Mouse (Mus musculus) neural tube, embryonic 15.5 days (tissue): ENCODE data around the gene Trim46. TPM values are rescaled to one million over a fixed set of nuclear protein-coding genes. Genes with fewer than 3 reads are reported as not detected.

Source experiments
- ATAC-seq: fragments of 200-750 bp; cut with Nextera tagmentation; 2 replicates; pipeline ENCODE4 v1.8.0; 2017; ENCODE audit warnings: mild to moderate bottlenecking, moderate TSS enrichment, moderate library complexity; ENCODE audit not compliant: low FRiP score
- H3K27ac ChIP-seq: fragments of 300-500 bp; sonication (generic); replicated peaks from 2 replicates; pipeline ENCODE4 v1.5.1; 2015; ENCODE audit warnings: mild to moderate bottlenecking, inconsistent platforms
- H3K27me3 ChIP-seq: fragments of 300-500 bp; sonication (generic); replicated peaks from 2 replicates; pipeline ENCODE4 v1.6.1; 2015; ENCODE audit warnings: inconsistent platforms
- H3K36me3 ChIP-seq: fragments of 300-500 bp; sonication (generic); 2 replicates; pipeline ENCODE4 v1.6.1; 2015; ENCODE audit warnings: inconsistent platforms
- H3K4me1 ChIP-seq: fragments of 300-500 bp; sonication (generic); 2 replicates; pipeline ENCODE4 v1.6.1; 2015; ENCODE audit warnings: inconsistent platforms
- H3K4me2 ChIP-seq: fragments of 300-500 bp; sonication (generic); 2 replicates; pipeline ENCODE4 v1.6.1; 2015; ENCODE audit warnings: inconsistent platforms, mild to moderate bottlenecking, moderate library complexity
- H3K4me3 ChIP-seq: fragments of 300-500 bp; sonication (generic); replicated peaks from 2 replicates; pipeline ENCODE4 v1.5.1; 2015; ENCODE audit warnings: mild to moderate bottlenecking, inconsistent platforms
- H3K9ac ChIP-seq: fragments of 300-500 bp; sonication (generic); replicated peaks from 2 replicates; pipeline ENCODE4 v1.6.1; 2015; ENCODE audit warnings: mild to moderate bottlenecking, inconsistent platforms
- H3K9me3 ChIP-seq: fragments of 300-500 bp; sonication (generic); replicated peaks from 2 replicates; pipeline ENCODE4 v1.6.1; 2016; ENCODE audit warnings: inconsistent platforms
- WGBS: fragments of 180-500 bp; shearing (Covaris S2); methylation state at CpG from one replicate; pipeline ENCODE4 v1.1.7; 2015; ENCODE audit warnings: mixed read lengths; 5-methylcytosine and 5-hydroxymethylcytosine counted together
- polyA plus RNA-seq: library from polyadenylated mRNA; unstranded; fragments of >200 nt; fragmentation: Nextera tagmentation; extraction: Ambion mirVana; gene quantifications from 2 replicates; pipeline ENCODE4 v1.2.1, GENCODE M21; 2015

Trim46 gene
- polyA plus RNA-seq, 1 experiment from 2014 or later, result 76.6 TPM

- no peaks in the 10 kb centered on the region for H3K9me3 ChIP-seq
- peak overlapping the region; percentile 44 for H3K4me3 ChIP-seq
- H3K27ac ChIP-seq, result peak overlapping the region; percentile 72; the same call in 1 of the 2 replicates
- WGBS, result 13% methylated on average over 20 of the region's 20 CpGs
- H3K36me3 ChIP-seq, result no peaks in the 10 kb centered on the region
- H3K9ac ChIP-seq, result no peak overlapping the region
- peak overlapping the region; percentile 89 for H3K4me2 ChIP-seq
- H3K27me3 ChIP-seq, result peaks cover 15% of the 10 kb centered on the region
- no peak for ATAC-seq
- H3K4me1 ChIP-seq, result peaks cover 43% of the 10 kb centered on the region
Measured at GRCm38 (mm10) chr3:89281579-89282290, 35.6 kb upstream of the Trim46 start.

- under 1% methylated on average over 52 of the region's 52 CpGs for WGBS
- Histone ChIP-seq H3K9me3 (no peaks in the 10 kb centered on the region), H3K27me3 (peaks cover 15% of the 10 kb centered on the region), H3K9ac (peak within 1 kb of the TSS; percentile 51), H3K4me2 (peak within 1 kb of the TSS; percentile 89), H3K4me1 (peaks cover 43% of the 10 kb centered on the region), H3K4me3 (peak within 1 kb of the TSS; percentile 44), H3K27ac (peak within 1 kb of the TSS; percentile 72), H3K36me3 (no peaks in the 10 kb centered on the region)
- peak; percentile 45 for ATAC-seq
Measured at GRCm38 (mm10) chr3:89280606-89281511, 34.8 kb upstream of the Trim46 start, which contains the start of gene Efna1. TSS of gene Efna1 (minus strand) at chr3:89281142.

- Histone ChIP-seq H3K9me3 (no peaks in the 10 kb centered on the region), H3K9ac (peak overlapping the region; percentile 51), H3K4me1 (peaks cover 43% of the 10 kb centered on the region), H3K27me3 (peaks cover 15% of the 10 kb centered on the region), H3K27ac (peak overlapping the region; percentile 72), H3K4me3 (peak overlapping the region; percentile 44), H3K4me2 (peak overlapping the region; percentile 89), H3K36me3 (no peaks in the 10 kb centered on the region)
- ATAC-seq, result peak; percentile 20
- WGBS, result 1% methylated on average over 29 of the region's 29 CpGs
Measured at GRCm38 (mm10) chr3:89280050-89280605, 34.0 kb upstream of the Trim46 start.

- H3K9me3 ChIP-seq, result no peaks in the 10 kb centered on the region
- peak overlapping the region; percentile 89 for H3K4me2 ChIP-seq
- ATAC-seq, result peak; percentile 77
- peak overlapping the region; percentile 44 for H3K4me3 ChIP-seq
- H3K27me3 ChIP-seq, result peaks cover 15% of the 10 kb centered on the region
- H3K27ac ChIP-seq, result peak overlapping the region; percentile 72
- H3K36me3 ChIP-seq, result no peaks in the 10 kb centered on the region
- WGBS, result 1% methylated on average over 35 of the region's 35 CpGs
- H3K9ac ChIP-seq, result peak overlapping the region; percentile 51
- H3K4me1 ChIP-seq, result peaks cover 43% of the 10 kb centered on the region
Measured at GRCm38 (mm10) chr3:89279153-89279890, 33.2 kb upstream of the Trim46 start.

- H3K9ac ChIP-seq, result peak overlapping the region; percentile 51
- peaks cover 43% of the 10 kb centered on the region for H3K4me1 ChIP-seq
- peak overlapping the region; percentile 89 for H3K4me2 ChIP-seq
- peak overlapping the region; percentile 72 for H3K27ac ChIP-seq
- H3K9me3 ChIP-seq, result no peaks in the 10 kb centered on the region
- no peak for ATAC-seq
- no peaks in the 10 kb centered on the region for H3K36me3 ChIP-seq
- peaks cover 15% of the 10 kb centered on the region for H3K27me3 ChIP-seq
- peak overlapping the region; percentile 44 for H3K4me3 ChIP-seq
- 13% methylated on average over 8 of the region's 8 CpGs for WGBS
Measured at GRCm38 (mm10) chr3:89278643-89279042, 32.5 kb upstream of the Trim46 start.

- no peak overlapping the region for H3K9ac ChIP-seq
- peaks cover 15% of the 10 kb centered on the region for H3K27me3 ChIP-seq
- peak overlapping the region; percentile 44; the same call in 1 of the 2 replicates for H3K4me3 ChIP-seq
- peak overlapping the region; percentile 89 for H3K4me2 ChIP-seq
- 53% methylated on average over 7 of the region's 7 CpGs for WGBS
- H3K9me3 ChIP-seq, result no peaks in the 10 kb centered on the region
- H3K4me1 ChIP-seq, result peaks cover 43% of the 10 kb centered on the region
- H3K27ac ChIP-seq, result peak overlapping the region; percentile 72
- no peak for ATAC-seq
- no peaks in the 10 kb centered on the region for H3K36me3 ChIP-seq
Measured at GRCm38 (mm10) chr3:89278107-89278506, 32.0 kb upstream of the Trim46 start.

- Histone ChIP-seq H3K9ac (no peak overlapping the region), H3K4me3 (peak overlapping the region; percentile 44; the same call in 1 of the 2 replicates), H3K9me3 (no peaks in the 10 kb centered on the region), H3K27ac (0 out of 2 replicates have a peak overlapping the region, but pooled peaks have one; percentile 24), H3K4me1 (peaks cover 43% of the 10 kb centered on the region), H3K36me3 (no peaks in the 10 kb centered on the region), H3K27me3 (peaks cover 15% of the 10 kb centered on the region), H3K4me2 (peak overlapping the region; percentile 89)
- no peak for ATAC-seq
- 56% methylated on average over 14 of the region's 14 CpGs for WGBS
Measured at GRCm38 (mm10) chr3:89277281-89278021, 31.3 kb upstream of the Trim46 start.

GRCm38 (mm10) chr3:89276061-89276460, 30.0 kb upstream of the Trim46 start:
- ATAC-seq, result no peak
- H3K9me3 ChIP-seq, result no peaks in the 10 kb centered on the region
- no peak overlapping the region for H3K4me2 ChIP-seq
- 96% methylated on average over 13 of the region's 13 CpGs for WGBS
- H3K4me1 ChIP-seq, result peaks cover 34% of the 10 kb centered on the region
- H3K27me3 ChIP-seq, result peaks cover 15% of the 10 kb centered on the region
- H3K27ac ChIP-seq, result no peak overlapping the region
- no peak overlapping the region for H3K4me3 ChIP-seq
- H3K36me3 ChIP-seq, result no peaks in the 10 kb centered on the region
- H3K9ac ChIP-seq, result no peak overlapping the region

GRCm38 (mm10) chr3:89271760-89272159, 25.7 kb upstream of the Trim46 start:
- ATAC-seq, result no peak
- 60% methylated on average over 6 of the region's 6 CpGs for WGBS

GRCm38 (mm10) chr3:89270891-89271290, 24.8 kb upstream of the Trim46 start:
- ATAC-seq, result no peak
- Histone ChIP-seq H3K36me3 (no peaks in the 10 kb centered on the region), H3K9ac (peak overlapping the region; percentile 61), H3K4me2 (peak overlapping the region; percentile 70), H3K27me3 (no peaks in the 10 kb centered on the region), H3K4me3 (peak overlapping the region; percentile 57), H3K27ac (peak overlapping the region; percentile 81), H3K4me1 (peaks cover 49% of the 10 kb centered on the region), H3K9me3 (no peaks in the 10 kb centered on the region)
- WGBS, result 60% methylated on average over 6 of the region's 6 CpGs

More at GRCm38 (mm10) chr3:89271760-89272159, 25.7 kb upstream of the Trim46 start:
- Histone ChIP-seq H3K36me3 (no peaks in the 10 kb centered on the region), H3K4me2 (no peak overlapping the region), H3K9ac (no peak overlapping the region), H3K4me3 (no peak overlapping the region), H3K9me3 (no peaks in the 10 kb centered on the region), H3K27me3 (no peaks in the 10 kb centered on the region), H3K4me1 (peaks cover 45% of the 10 kb centered on the region), H3K27ac (no peak overlapping the region)
